ENCODE assay signal across 14 mouse cellular contexts in genomic region chr1:151040290-151040689, GRCm38 (mm10). TPM values are rescaled to one million over a fixed set of nuclear protein-coding genes. Genes with fewer than 3 reads are reported as not detected.
DNase-seq lines count a peak whose midpoint lies in the region; ATAC-seq and TF ChIP-seq lines count a peak whose summit lies in the region.
"Had no signal": no experiment of that assay in that cellular context is flagged by ENCODE, and none has a peak within 500 bp of the region (broad histone marks: within the 10 kb centered on the region; RNA-seq: fewer than 3 reads in every experiment).

No protein-coding gene starts in this region.

- DNase-seq in liver, embryonic 14.5 days (ENCODE audit: low read depth in 3 of 3, low spot score in 3 of 3) = no peak
- no peak for DNase-seq in right cerebral cortex, postnatal 4 days
- DNase-seq: adrenal gland, postnatal 10 days; cerebellum, postnatal 36 days; gastrocnemius, postnatal 36 days; midbrain, embryonic 14.5 days had no signal

- H3K4me2 ChIP-seq in intestine, postnatal 0 days (replicated peaks; ENCODE audit: low read depth) = peak overlapping the region; percentile 47
- no peak overlapping the region for H3K4me2 ChIP-seq in intestine, embryonic 16.5 days (ENCODE audit: low read depth, low read length)
- 0 out of 2 replicates have a peak overlapping the region, but pooled peaks have one; percentile 4 for H3K4me2 ChIP-seq in neural tube, embryonic 13.5 days
- no peak overlapping the region for H3K4me2 ChIP-seq in neural tube, embryonic 15.5 days
- H3K4me2 ChIP-seq in liver, embryonic 14.5 days (ENCODE audit: low read depth) = peak overlapping the region; percentile 56
- no peak overlapping the region for H3K4me2 ChIP-seq in stomach, embryonic 16.5 days (ENCODE audit: low read depth, low read length)
- H3K4me2 ChIP-seq: limb, embryonic 12.5 days had no signal

- H3K27me3 ChIP-seq in intestine, postnatal 0 days (replicated peaks; ENCODE audit: control insufficient read depth, insufficient read depth, low read length) = no peaks in the 10 kb centered on the region
- H3K27me3 ChIP-seq in intestine, embryonic 16.5 days (replicated peaks; ENCODE audit: control insufficient read depth, insufficient read depth, low read length) = no peaks in the 10 kb centered on the region
- no peaks in the 10 kb centered on the region for H3K27me3 ChIP-seq in neural tube, embryonic 13.5 days
- no peaks in the 10 kb centered on the region for H3K27me3 ChIP-seq in neural tube, embryonic 15.5 days (replicated peaks)
- no peaks in the 10 kb centered on the region for H3K27me3 ChIP-seq in liver, embryonic 14.5 days (ENCODE audit: control insufficient read depth, insufficient read depth, low read length)
- no peaks in the 10 kb centered on the region for H3K27me3 ChIP-seq in stomach, embryonic 16.5 days (ENCODE audit: control insufficient read depth, insufficient read depth, low read length)
- H3K27me3 ChIP-seq: limb, embryonic 12.5 days had no signal

- no peak for ATAC-seq in intestine, postnatal 0 days
- ATAC-seq in intestine, embryonic 16.5 days = no peak
- ATAC-seq in neural tube, embryonic 13.5 days (ENCODE audit: low read depth) = no peak
- ATAC-seq in neural tube, embryonic 15.5 days (ENCODE audit: low FRiP score) = no peak
- no peak for ATAC-seq in liver, embryonic 14.5 days (ENCODE audit: insufficient read depth)
- no peak for ATAC-seq in stomach, embryonic 16.5 days (ENCODE audit: insufficient read depth, low FRiP score)
- ATAC-seq: forebrain, embryonic 16.5 days; inflammation-experienced regulatory T-cells, adult 6 months had no signal

- H3K4me1 ChIP-seq in intestine, postnatal 0 days (replicated peaks; ENCODE audit: control insufficient read depth, insufficient read depth, low read length) = no peaks in the 10 kb centered on the region
- no peaks in the 10 kb centered on the region for H3K4me1 ChIP-seq in intestine, embryonic 16.5 days (ENCODE audit: control insufficient read depth, insufficient read depth, low read length)
- 0 out of 2 replicates have a peak, but pooled peaks cover 2% of the 10 kb centered on the region for H3K4me1 ChIP-seq in neural tube, embryonic 13.5 days (replicated peaks)
- H3K4me1 ChIP-seq in neural tube, embryonic 15.5 days = no peaks in the 10 kb centered on the region
- H3K4me1 ChIP-seq in liver, embryonic 14.5 days (replicated peaks; ENCODE audit: control insufficient read depth in 2 of 2, insufficient read depth in 2 of 2, low read length in 1 of 2) = peaks cover 2 to 20% of the 10 kb centered on the region in 2 experiments
- peaks cover 6% of the 10 kb centered on the region; the same call in 1 of the 2 replicates for H3K4me1 ChIP-seq in stomach, embryonic 16.5 days (ENCODE audit: control insufficient read depth, insufficient read depth, low read length)
- H3K4me1 ChIP-seq: limb, embryonic 12.5 days had no signal

- H3K9ac ChIP-seq in intestine, postnatal 0 days (ENCODE audit: low read depth, low read length) = no peak overlapping the region
- H3K9ac ChIP-seq in intestine, embryonic 16.5 days (ENCODE audit: low read depth, low read length) = no peak overlapping the region
- no peak overlapping the region for H3K9ac ChIP-seq in neural tube, embryonic 13.5 days
- no peak overlapping the region for H3K9ac ChIP-seq in neural tube, embryonic 15.5 days (replicated peaks)
- no peak overlapping the region for H3K9ac ChIP-seq in liver, embryonic 14.5 days (replicated peaks)
- no peak overlapping the region for H3K9ac ChIP-seq in stomach, embryonic 16.5 days (ENCODE audit: low read length)
- H3K9ac ChIP-seq: limb, embryonic 12.5 days had no signal

- no peak overlapping the region for H3K4me3 ChIP-seq in intestine, postnatal 0 days (ENCODE audit: low read depth, low read length)
- no peak overlapping the region for H3K4me3 ChIP-seq in intestine, embryonic 16.5 days (ENCODE audit: low read length)
- H3K4me3 ChIP-seq in neural tube, embryonic 13.5 days = no peak overlapping the region
- no peak overlapping the region for H3K4me3 ChIP-seq in neural tube, embryonic 15.5 days (replicated peaks)
- H3K4me3 ChIP-seq in liver, embryonic 14.5 days (ENCODE audit: insufficient read depth in 1 of 2, low read depth in 2 of 2, low read length in 2 of 2) = no peak overlapping the region
- H3K4me3 ChIP-seq in stomach, embryonic 16.5 days (replicated peaks; ENCODE audit: low read length) = 0 out of 2 replicates have a peak overlapping the region, but pooled peaks have one; percentile 12
- H3K4me3 ChIP-seq: limb, embryonic 12.5 days had no signal

- no peak for TF ChIP-seq EP300 in liver, embryonic 14.5 days (IDR thresholded peaks at IDR 0.05; ENCODE audit: low read depth)

- H3K36me3 ChIP-seq in intestine, postnatal 0 days (ENCODE audit: control insufficient read depth, insufficient read depth) = no peaks in the 10 kb centered on the region
- H3K36me3 ChIP-seq in intestine, embryonic 16.5 days (ENCODE audit: control insufficient read depth, insufficient read depth, low read length) = no peaks in the 10 kb centered on the region
- H3K36me3 ChIP-seq in neural tube, embryonic 13.5 days = no peaks in the 10 kb centered on the region
- no peaks in the 10 kb centered on the region for H3K36me3 ChIP-seq in neural tube, embryonic 15.5 days
- H3K36me3 ChIP-seq in liver, embryonic 14.5 days (replicated peaks; ENCODE audit: control insufficient read depth, insufficient read depth, low read depth) = no peaks in the 10 kb centered on the region
- H3K36me3 ChIP-seq in stomach, embryonic 16.5 days (ENCODE audit: control insufficient read depth, insufficient read depth, low read length) = no peaks in the 10 kb centered on the region
- H3K36me3 ChIP-seq: limb, embryonic 12.5 days had no signal

- H3K27ac ChIP-seq in intestine, postnatal 0 days (ENCODE audit: low read depth, low read length) = peak overlapping the region; percentile 50; the same call in 1 of the 2 replicates
- no peak overlapping the region for H3K27ac ChIP-seq in intestine, embryonic 16.5 days (ENCODE audit: low read length)
- H3K27ac ChIP-seq in neural tube, embryonic 13.5 days (replicated peaks) = no peak overlapping the region
- no peak overlapping the region for H3K27ac ChIP-seq in neural tube, embryonic 15.5 days (replicated peaks)
- no peak overlapping the region for H3K27ac ChIP-seq in liver, embryonic 14.5 days
- H3K27ac ChIP-seq in stomach, embryonic 16.5 days (ENCODE audit: low read length) = no peak overlapping the region
- H3K27ac ChIP-seq: limb, embryonic 12.5 days had no signal

- no peak for TF ChIP-seq CTCF in intestine, postnatal 0 days (IDR thresholded peaks at IDR 0.05; ENCODE audit: low read depth)
- no peak for TF ChIP-seq CTCF in liver, embryonic 14.5 days (IDR thresholded peaks at IDR 0.05; ENCODE audit: low read depth)

- 56% methylated on average over 7 of the region's 7 CpGs for WGBS in intestine, postnatal 0 days
- 58% methylated on average over 7 of the region's 7 CpGs for WGBS in intestine, embryonic 16.5 days
- 63% methylated on average over 7 of the region's 7 CpGs for WGBS in neural tube, embryonic 13.5 days
- 66% methylated on average over 7 of the region's 7 CpGs for WGBS in neural tube, embryonic 15.5 days
- WGBS in liver, embryonic 14.5 days (ENCODE audit: insufficient replicate concordance) = 13% methylated on average over 7 of the region's 7 CpGs
- WGBS in stomach, embryonic 16.5 days = 47% methylated on average over 7 of the region's 7 CpGs

- no peaks in the 10 kb centered on the region for H3K9me3 ChIP-seq in intestine, postnatal 0 days (ENCODE audit: control insufficient read depth)
- H3K9me3 ChIP-seq in intestine, embryonic 16.5 days (ENCODE audit: control insufficient read depth, low read length) = no peaks in the 10 kb centered on the region
- H3K9me3 ChIP-seq in neural tube, embryonic 13.5 days = no peaks in the 10 kb centered on the region
- no peaks in the 10 kb centered on the region for H3K9me3 ChIP-seq in neural tube, embryonic 15.5 days (replicated peaks)
- H3K9me3 ChIP-seq in liver, embryonic 14.5 days (ENCODE audit: control insufficient read depth, low read length) = no peaks in the 10 kb centered on the region
- H3K9me3 ChIP-seq in stomach, embryonic 16.5 days (replicated peaks; ENCODE audit: control insufficient read depth, low read length) = no peaks in the 10 kb centered on the region
- H3K9me3 ChIP-seq: limb, embryonic 12.5 days had no signal

RNA-seq across cellular contexts. Expression of gene Hmcn1, which starts 47.1 kb away (rescaled TPM):
- polyA plus RNA-seq in intestine, postnatal 0 days (2015; fragmentation: Nextera tagmentation; extraction: Ambion mirVana) = 4.2 and 4.7 TPM in 2 replicates
- polyA plus RNA-seq in intestine, embryonic 16.5 days (2015; fragmentation: Nextera tagmentation; extraction: Ambion mirVana) = 3.3 and 3.5 TPM in 2 replicates
- 2.5 and 4.7 TPM in 2 replicates for polyA plus RNA-seq in neural tube, embryonic 13.5 days (2015; fragmentation: Nextera tagmentation; extraction: Ambion mirVana)
- polyA plus RNA-seq in neural tube, embryonic 15.5 days (2015; fragmentation: Nextera tagmentation; extraction: Ambion mirVana) = 2.4 and 2.6 TPM in 2 replicates
- 1.6 and 3.3 TPM in 2 replicates for polyA plus RNA-seq in liver, embryonic 14.5 days (2012; rRNA removed)
- 1.7 and 2.3 TPM in 2 replicates for polyA plus RNA-seq in liver, embryonic 14.5 days (2014; fragmentation: Nextera tagmentation; extraction: Ambion mirVana)
- polyA plus RNA-seq in stomach, embryonic 16.5 days (2015; fragmentation: Nextera tagmentation; extraction: Ambion mirVana) = 11.8 and 13.6 TPM in 2 replicates

Comparison
In these comparisons a context has a peak if more than half of its experiments do, and no peak if none do; other contexts are left out.
1. H3K4me2 ChIP-seq: peak in intestine, postnatal 0 days (single experiment), neural tube, embryonic 13.5 days (single experiment) and liver, embryonic 14.5 days (single experiment); none in intestine, embryonic 16.5 days (single experiment), neural tube, embryonic 15.5 days (single experiment) and stomach, embryonic 16.5 days (single experiment).